Mouse (Mus musculus) heart, adult 18-20 months (tissue): ENCODE data around the gene Zfpm1. TPM values are rescaled to one million over a fixed set of nuclear protein-coding genes. Genes with fewer than 3 reads are reported as not detected.
A peak's percentile ranks its signal among the peaks of the same experiment; 100 is the strongest.

Source experiments
- DNase-seq, 2 experiments: peaks; one replicate each; pipeline ENCODE4 v3.0.0; 2021 to 2022; ENCODE audit warnings: mixed read lengths in 1 of 2
- long read RNA-seq, 2 experiments: library from polyadenylated mRNA; stranded (forward); transcript quantifications; one replicate each; pipeline ENCODE4 v2.0.0; 2021
- total RNA-seq, 2 experiments: library from RNA; stranded (reverse); gene quantifications; 2 replicates each; pipeline ENCODE4 v1.2.3; 2021

Gene Zfpm1
- 10 to 100 TPM; 18.4 to 23.0 TPM for total RNA-seq
- long read RNA-seq, experiment 1, transcript Zfpm1-201 (10 exons, 3,390 nt) = major isoform, 11 of 23 reads
- long read RNA-seq, experiment 1, partial matches to known transcripts = 8 of 23 reads
- long read RNA-seq, experiment 1, other reads (novel, unspliced or antisense) = 4 of 23 reads
- long read RNA-seq, experiment 2, partial matches to known transcripts = 0 of 6 reads
- long read RNA-seq, experiment 2, other reads (novel, unspliced or antisense) = 2 of 6 reads

DNA sequence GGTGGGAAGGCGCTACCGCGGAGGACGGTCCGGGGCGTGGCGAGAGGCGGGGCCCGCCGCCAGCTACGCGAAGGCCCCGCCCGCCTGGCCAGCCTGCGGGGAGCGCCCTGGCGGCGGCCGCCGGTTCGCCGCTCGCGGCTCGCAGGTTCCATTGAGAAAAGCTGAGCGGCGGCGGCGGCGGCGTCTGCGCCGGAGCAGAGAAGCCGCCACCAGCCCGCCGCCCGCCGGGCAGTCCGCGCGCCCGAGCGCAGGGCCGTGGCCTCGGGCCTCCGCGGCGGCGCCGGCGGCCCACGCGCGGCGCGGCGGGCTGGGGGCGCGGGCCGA is at the start of gene Zfpm1:
Zfpm1 (plus strand) TSS at position 107 of the 324 bp plus-strand sequence.
- DNase-seq = no peak

DNA sequence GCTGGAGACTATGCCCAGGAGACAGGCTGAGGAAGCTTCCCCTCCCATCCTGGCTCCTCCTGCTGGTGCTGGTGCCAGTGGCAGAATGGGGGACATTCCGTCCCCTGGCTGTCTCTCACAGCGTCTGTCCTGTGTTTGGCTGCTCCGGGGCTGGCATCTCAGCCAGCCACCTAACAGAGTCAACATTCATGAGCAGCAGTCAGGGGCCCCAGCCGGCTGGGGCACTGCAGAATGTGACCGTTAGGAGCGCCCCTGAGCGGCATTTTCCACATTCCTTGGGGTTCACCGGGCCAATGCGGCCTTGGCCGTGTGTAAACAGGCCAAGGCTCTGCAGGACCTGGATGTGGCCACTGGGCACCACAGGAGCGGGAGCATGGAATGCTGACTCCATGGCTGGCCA is 47.9 kb upstream of the Zfpm1 start:
- peak; percentile 75 to 86 for DNase-seq

DNA sequence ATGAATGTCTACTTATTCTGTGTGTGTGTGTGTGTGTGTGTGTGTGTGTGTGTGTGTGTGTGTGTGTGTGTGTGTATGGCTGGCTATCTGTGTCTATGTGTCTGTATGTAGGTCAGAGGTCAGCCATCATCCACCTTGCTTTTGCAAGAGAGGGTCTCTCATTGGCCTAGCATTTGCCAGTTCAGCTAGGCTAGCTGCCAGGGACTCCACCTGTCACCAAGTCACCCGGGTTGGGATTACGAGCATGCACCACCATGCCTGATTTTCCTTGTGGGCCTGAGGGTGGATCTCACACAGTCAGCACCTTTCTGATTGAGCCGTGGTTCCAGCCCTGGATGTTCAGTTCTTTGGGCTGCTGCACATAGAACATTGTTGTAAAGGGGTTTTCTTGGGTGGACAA is 45.4 kb upstream of the Zfpm1 start:
- DNase-seq = no peak

DNA sequence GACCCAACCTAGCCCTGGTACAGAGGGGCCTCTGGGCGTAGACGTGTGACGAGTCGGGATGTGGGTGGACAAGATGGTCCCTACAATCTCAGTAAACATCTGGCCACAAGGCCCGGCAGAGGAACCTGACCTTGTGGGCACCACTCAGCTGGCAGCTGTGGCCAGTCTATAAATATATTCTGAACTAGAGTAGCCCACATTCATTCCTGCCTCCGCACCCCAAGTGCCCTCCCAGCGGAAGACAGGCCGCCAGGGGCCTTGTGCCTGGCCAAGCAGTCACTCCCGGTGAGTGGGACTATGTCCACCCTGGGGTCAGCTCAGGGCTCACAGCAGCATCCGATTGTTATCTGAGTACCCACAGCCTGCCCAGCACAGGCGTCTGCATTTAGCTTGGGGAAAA is 43.7 kb upstream of the Zfpm1 start:
- peak; percentile 58 to 65 for DNase-seq

DNA sequence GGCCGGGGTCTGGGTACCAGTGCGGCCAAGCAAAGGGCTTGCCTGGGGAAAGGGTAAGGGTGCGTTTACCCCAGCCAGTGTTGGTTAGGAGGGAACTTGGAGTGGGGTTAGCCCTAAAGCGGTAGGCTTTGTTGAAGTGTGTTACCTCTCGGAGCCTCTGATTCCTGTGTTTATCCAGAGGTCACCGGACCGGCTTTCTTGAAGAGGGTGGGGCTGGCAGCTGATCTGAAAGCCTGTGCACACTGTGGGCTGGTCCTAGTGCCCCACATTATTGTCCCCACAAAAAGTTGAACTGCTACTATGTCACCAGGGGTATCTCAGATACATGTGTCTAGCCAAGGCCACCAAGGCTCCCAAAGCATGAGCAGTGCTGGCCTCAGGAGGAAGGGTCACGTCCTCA is 43.2 kb upstream of the Zfpm1 start:
- DNase-seq = no peak

DNA sequence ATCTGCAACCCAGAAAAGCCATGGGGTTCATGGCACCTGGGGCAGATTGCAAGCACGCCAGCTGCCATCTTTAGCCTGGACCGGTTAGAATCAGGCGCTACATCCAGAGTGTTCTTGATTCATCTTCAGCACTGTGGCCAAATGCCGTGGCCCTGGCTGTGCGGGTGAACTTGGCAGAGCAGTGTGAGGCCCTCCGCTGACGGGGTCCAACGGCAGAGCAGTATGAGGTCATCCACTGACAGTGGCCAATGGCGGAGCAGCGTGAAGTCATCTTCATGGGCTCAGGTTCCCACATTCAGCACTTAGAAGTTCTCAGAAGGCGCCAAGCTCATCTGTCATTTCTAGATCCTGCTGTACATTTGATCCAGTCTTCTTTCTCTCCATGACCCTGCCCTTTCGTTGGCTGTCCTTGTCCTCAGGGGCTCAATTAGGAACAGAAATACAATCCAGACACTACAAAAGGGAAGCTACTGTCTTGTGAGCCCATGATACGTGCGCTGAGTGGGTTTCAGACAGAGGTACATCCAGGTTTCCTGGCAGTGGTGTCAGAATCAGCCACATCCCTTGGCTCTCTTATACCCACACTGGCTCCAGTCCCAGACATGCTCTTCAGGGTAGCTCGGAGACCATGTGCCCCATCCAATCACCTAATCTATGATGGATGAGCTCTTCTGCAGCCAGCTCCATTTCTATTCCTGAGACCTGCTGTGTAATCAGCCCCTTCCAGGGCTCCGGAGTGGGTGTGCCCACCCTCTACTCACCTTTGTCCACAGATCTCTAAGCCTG is 41.5 kb upstream of the Zfpm1 start:
- DNase-seq = peak in 1 of 2 experiments; percentile 42

DNA sequence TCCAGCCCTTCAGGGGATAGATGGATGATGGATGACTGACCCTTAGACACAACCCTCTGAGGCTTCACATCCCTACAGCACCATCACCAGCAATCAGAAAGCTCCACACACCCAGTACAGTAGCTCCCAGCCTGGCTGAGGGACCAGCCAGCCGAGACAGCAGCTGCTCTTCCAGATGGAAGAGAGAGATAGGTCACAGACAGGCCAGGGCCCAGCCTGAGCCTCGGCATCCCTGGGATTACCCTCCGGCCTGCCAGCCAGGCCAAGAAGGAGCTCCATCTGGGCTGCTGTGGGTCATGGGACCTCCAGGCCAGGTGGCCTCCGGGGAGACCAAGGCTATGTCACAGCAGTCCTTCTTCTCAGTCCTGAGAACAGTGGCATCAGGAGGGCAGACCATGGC is 38.6 kb upstream of the Zfpm1 start:
- DNase-seq = no peak

DNA sequence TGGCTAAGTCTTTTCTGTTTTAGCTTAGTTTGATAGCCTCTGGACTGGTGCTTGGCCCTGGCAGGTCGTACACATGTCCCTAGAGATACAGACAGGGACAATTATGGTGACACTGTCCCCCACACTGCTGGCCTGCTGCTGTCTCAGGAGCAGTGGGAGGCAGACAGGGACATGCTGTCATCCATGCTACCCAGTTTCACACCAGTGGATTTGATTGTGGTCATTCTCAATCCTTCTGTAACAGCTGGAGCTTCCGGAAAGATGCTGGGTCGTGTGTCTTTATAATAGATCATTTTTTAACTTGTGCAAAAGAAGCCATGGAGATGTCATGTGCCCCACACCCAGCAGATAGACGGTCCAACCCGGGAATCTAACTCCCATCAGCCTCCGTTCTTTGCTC is 36.8 kb upstream of the Zfpm1 start:
- no peak for DNase-seq

DNA sequence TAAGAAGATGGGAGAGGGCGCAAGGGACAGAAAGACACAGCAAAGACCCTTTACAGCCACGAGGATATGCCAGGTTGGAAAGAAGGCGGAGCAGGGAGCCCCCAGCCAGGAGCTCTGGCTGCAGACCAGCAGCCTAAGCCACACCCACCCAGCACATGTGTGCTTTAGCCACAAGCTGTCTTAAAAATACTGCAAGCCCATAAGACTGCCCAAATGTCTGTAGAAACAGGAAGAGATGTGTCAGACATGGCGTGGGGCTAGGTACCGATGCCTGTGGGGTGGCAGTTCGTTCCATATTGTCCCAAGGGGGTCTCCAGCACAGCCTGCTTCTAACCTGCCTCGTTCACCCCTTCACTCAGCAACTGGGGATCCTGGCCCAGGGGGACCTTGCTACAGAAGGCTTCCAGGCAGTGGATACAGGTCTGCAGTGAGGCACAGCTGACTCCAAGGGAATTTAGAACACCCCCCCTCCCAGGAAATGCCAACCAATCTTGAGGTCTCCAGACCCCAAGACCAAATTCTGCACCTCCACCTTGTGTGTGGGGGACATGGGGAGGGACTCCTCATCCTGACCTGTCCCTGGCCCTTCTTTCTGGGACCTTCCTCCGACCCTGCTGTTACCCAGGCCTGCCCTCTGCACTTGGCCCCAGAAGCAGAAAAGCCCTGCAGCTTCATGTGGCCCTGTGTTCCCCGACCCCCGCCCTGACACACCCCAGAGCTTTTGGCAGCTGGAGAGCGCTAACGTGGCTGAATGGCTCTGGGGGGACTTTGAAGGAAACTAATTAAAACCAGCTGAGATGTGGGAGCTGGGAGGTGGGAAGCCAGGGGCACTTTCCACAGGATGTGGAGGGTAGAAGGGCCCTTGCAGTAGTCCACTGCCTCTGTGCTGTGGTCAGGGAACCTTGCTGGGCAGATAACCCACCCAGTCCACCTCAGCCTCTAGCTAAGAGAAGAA is 35.4 kb upstream of the Zfpm1 start:
- no peak for DNase-seq

DNA sequence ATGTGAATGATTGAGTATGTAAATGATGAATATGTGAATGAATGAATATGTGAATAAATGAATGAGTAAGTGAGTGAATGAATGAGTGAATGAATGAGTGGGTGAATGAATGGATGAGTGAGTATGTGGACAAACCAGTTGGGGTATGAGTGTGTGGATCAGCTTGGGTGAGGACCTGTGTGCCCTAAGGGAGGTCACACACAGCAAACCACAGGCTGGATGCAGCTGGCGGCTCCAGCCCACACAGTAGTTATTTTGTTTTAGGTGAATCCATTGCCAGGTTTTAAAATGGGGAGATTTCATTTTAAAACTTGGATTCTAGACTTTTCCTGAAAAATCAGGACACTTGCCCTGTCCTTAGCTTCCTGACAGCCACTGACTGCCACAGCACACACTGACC is 30.2 kb upstream of the Zfpm1 start:
- no peak for DNase-seq

DNA sequence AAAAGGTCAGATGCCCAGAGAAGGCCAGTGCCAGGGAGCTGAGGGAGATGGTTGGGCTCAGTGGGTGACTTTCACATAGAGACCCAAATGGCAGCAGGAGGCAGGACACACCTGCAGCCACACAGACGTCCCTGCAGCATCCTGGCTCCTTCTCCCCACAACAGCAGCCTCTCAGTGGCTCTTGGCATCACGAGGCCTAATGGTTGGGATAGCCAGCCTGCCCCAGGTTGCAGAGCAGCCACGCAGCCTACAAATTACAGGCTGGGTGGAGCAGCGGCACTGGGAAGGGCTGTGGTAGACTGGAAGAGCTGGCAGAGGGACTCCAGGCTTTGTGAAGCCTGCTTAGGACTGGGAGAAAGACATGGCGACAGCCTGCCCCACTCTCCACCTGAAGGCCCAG is 29.6 kb upstream of the Zfpm1 start:
- no peak for DNase-seq

DNA sequence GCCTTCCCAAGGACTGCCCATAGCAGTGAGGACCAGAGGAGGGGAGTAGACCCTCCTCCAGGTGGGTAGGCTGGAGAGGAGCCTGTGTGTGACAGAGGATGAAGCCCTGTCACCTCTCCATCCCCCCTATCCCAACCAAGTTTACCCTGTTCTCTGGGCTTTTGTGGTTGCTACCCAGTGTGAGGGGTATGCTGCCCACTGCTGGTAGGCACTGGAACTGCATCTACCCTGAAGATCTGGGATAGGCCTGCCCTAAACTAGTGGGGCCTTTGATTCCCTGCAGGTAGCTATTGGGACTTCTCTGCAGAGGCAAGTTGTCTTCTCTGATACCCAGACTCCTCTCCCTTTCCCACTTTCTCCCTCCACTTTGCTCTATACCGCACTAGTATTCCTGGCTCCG is 22.6 kb upstream of the Zfpm1 start:
- peak; percentile 68 to 91 for DNase-seq

DNA sequence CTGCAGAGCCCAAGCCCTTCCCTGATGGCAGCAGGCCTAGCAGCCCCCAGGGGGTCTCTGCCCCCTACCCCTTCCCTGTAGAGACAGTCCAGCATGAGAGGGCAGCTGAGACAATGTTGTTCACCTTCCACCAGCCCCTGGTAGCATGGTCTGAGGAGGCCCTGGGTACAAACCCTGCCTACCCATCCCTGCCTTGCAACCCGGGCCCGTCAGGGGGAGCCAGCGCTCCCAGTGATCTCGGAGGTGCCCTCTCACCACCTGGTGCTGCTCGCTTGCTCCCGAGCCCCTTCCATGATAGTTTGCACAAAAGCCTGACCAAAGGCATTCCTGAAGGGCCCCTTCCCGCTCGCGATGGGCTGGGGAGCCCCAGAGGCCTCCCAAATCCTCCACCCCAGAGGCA is 21.2 kb upstream of the Zfpm1 start:
- DNase-seq = no peak

DNA sequence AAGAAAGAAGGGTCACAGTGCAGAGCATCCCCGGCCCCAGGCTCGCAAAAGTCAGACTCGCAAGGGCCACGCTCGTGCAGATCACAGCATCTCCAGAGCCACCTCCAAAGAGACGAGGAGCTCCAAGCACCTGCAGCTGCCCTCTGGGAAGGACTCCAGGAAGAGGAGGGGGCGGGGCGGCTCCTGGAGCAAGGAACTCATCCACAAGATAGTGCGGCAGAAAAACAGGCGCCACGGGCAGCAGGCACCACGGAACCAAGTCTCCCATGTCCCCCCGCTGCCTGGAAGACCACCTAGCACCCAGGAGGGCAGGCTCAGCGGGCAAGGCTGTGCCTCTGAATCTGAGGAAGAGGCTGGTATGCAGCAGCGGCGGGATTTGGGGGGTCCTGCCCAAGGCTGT is 19.1 kb upstream of the Zfpm1 start:
- no peak for DNase-seq

DNA sequence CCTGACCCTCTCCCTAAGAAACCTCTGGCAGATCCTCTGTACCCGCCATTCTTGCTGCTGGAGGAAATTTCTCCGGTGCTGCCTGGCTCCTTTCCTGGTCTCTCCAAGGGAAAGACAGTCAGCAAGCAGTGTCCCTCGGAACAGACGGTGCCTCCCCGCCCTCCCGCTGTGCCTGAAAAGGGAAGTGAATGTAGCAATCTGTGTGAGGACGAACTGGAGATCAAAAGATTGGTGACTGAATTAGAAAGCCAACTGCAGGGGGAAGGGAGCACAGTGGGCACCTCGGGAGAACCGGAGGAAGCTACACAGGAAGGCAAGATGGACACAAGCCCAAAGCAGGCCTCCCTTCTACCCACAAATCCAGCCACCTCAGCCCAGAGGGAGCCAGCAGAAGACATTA is 17.7 kb upstream of the Zfpm1 start:
- peak in 1 of 2 experiments; percentile 43 for DNase-seq

DNA sequence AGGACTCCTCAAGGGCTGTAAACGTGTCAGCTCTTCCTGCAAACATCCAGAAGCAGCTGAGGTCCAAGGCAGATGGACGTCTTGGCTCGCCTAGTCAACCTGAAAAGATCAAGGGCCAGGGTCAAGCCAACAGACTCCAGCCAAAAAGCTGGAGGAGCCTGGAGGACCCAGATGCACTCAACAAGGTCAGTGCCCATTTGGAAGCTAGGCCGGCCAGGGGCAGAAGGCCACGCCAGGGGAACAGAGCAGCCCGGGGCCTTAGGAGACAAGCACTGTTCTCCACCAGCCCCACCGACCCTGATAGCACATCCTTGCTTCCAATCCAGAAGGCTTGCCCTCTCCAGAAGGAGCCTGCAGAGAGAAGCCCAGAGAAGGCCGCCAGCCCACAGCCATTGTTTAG is 16.4 kb upstream of the Zfpm1 start:
- DNase-seq = no peak

DNA sequence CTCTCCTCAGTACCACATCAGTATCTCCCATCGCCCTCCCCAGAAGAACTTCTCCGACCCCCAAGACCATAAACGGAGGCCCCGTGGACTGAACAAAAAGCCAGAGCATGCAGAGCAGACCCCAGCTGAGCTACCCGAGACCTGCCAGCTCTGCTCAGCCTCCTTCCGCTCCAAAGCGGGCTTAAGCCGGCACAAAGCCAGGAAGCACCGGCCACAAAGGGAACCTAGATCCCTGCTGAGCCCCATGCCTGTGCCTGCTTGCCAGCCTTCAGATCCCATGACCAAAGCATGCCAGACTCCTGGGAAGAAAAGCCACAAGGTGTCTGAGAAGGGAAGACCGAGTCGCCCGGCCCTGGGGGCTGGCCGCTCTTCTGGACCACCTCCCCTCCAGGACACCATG is 15.1 kb upstream of the Zfpm1 start:
- no peak for DNase-seq

DNA sequence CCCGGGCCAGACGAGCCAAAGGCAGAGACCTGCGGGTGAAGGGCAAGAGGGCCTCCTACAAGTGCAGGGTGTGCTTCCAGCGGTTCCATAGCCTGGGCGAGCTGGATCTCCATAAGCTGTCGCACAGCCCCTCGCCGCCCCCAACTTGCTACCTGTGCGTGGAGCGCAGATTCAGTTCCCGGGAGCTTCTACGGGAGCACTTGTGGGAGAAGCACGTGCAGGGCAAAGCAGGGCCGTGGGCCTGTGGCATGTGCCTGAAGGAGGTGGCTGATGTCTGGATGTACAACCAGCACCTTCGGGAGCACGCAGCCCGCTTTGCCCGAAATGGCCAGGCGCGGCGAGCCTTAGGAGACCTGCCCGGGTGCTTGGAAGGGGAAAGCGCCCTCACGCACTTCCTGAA is 13.1 kb upstream of the Zfpm1 start:
- DNase-seq = no peak

DNA sequence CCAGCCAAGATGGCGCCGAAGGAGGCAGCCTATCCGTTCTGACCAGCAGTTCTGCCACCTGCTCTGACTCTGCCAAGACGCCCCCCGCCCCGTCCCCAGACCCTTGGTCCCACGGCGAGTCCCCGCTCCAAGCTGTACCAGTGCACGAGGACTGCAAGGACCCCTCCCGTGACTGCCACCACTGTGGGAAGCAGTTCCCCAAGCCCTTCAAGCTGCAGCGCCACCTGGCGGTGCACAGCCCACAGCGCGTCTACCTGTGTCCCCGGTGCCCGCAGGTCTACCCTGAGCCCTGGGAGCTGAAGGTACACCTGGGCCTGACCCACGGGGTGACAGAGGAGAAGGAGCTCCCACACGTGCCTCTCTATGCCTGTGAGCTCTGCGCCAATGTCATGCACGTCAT is 12.5 kb upstream of the Zfpm1 start:
- DNase-seq = peak; percentile 62 to 82

DNA sequence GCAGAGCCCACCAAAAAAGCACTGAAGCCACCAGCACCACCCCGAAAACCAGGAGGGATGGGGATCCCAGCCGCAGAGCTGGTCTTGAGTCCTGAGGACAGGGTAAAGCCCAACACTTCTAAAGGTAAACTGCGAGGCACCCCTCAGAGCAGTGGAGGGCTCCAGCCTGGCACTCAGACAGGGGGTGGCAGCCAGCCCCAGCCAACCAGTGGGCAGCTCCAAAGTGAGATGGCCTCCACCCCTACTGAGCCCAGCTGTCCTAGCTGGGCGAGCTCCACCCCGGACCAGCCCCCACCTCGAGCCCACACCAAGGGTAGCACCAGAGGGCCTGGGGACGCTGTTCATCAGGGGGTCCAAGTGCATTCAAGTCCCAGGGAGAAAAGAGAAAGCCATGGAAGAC is 11.4 kb upstream of the Zfpm1 start:
- DNase-seq = no peak

DNA sequence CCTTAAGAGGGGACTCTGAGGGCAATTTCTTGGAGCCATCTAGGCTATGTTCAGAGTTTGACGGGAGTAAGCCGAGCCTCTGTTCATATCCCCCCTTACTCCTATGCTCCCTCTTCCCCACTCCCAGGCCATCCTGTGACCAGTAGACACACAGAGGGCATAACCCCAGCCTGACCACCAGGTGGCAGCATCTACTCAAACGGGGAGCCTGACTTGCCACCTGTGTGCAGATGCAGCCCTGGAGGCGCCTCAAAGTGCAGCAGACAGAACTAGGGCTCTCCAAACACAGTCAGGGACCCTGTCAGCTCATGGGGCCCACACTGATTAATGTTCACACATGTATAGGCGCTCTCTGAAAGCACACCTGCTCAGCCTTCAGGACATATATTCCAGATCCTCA is 8.8 kb upstream of the Zfpm1 start:
- peak; percentile 80 to 90 for DNase-seq

DNA sequence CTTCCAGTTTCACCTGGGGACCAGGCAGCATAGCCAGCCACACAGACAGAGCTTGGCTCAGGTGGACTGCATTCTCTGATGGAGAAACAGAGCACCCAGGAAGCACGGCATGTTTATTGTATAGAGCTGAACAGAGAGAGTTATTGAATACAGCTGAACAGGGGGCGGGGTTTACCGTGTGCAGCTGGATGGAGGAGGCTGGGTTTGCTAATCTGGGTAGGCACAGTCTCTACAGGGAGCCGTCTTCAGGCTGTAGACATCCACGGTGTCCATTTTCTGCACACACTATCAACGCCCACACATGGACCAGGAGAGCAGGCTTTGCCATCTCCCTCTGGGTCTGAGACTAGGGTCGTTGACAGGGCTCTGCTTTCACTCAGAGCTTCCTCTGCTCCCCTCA is 8.1 kb upstream of the Zfpm1 start:
- no peak for DNase-seq
